Mouse (Mus musculus): Measurements from ENCODE around the gene Tpsab1. TPM values are rescaled to one million over a fixed set of nuclear protein-coding genes. Genes with fewer than 3 reads are reported as not detected.

The Tpsab1 gene
- polyA plus RNA-seq (2012; fragmentation: generic; extraction: Trizol): not detected

GRCm38 (mm10) chr17:25345462-25345861, at the start of gene Tpsab1:
TSS of gene Tpsab1 (minus strand) at chr17:25345562.

GRCm38 (mm10) chr17:25368973-25369372, 23.6 kb upstream of the Tpsab1 start, which contains the start of gene Tpsg1:
TSS of gene Tpsg1 (plus strand) at chr17:25369273.

GRCm38 (mm10) chr17:25366005-25366404, 20.6 kb upstream of the Tpsab1 start, which contains the start of gene Tpsb2:
TSS of gene Tpsb2 (plus strand) at chr17:25366305.

GRCm38 (mm10) chr17:25318354-25318753, 27.0 kb downstream of the Tpsab1 start, which contains the start of gene Prss29:
TSS of gene Prss29 (plus strand) at chr17:25318654.

GRCm38 (mm10) chr17:25308346-25308745, 37.0 kb downstream of the Tpsab1 start, which contains the start of gene Prss28:
TSS of gene Prss28 (plus strand) at chr17:25308646.

GRCm38 (mm10) chr17:25298094-25298493, 47.3 kb downstream of the Tpsab1 start, which contains the start of gene Prss34:
TSS of gene Prss34 (plus strand) at chr17:25298394.

Other genes starting within 250 kb of the Tpsab1 start
- gene Telo2, start 229.6 kb downstream of the Tpsab1 start, polyA plus RNA-seq (2012; fragmentation: generic; extraction: Trizol): 10 to 100 TPM; 20.3 to 26.2 TPM
- gene Ptx4, start 224.8 kb downstream of the Tpsab1 start, polyA plus RNA-seq (2012; fragmentation: generic; extraction: Trizol): not detected
- gene Clcn7, start 212.2 kb downstream of the Tpsab1 start, polyA plus RNA-seq (2012; fragmentation: generic; extraction: Trizol): 10 to 100 TPM in 1 of 2 experiments, 1 to 10 TPM in 1; 8.8 to 22.3 TPM
- not detected for gene Ccdc154, start 183.1 kb downstream of the Tpsab1 start, polyA plus RNA-seq (2012; fragmentation: generic; extraction: Trizol)
- gene Gm38655, start 170.1 kb downstream of the Tpsab1 start, polyA plus RNA-seq (2012; fragmentation: generic; extraction: Trizol): not detected
- gene BC003965, start 161.0 kb downstream of the Tpsab1 start, polyA plus RNA-seq (2012; fragmentation: generic; extraction: Trizol): 10 to 100 TPM in 1 of 2 experiments, 1 to 10 TPM in 1; 4.9 to 10.7 TPM
- 1 to 10 TPM in 1 of 2 experiments, under 1 TPM in 1; 0.15 to 3.8 TPM for gene Unkl, start 157.2 kb downstream of the Tpsab1 start, polyA plus RNA-seq (2012; fragmentation: generic; extraction: Trizol)
- 10 to 100 TPM; 15.9 to 49.7 TPM for gene Gnptg, start 105.4 kb downstream of the Tpsab1 start, polyA plus RNA-seq (2012; fragmentation: generic; extraction: Trizol)
- 10 to 100 TPM; 44.0 to 58.5 TPM for gene Tsr3, start 105.4 kb downstream of the Tpsab1 start, polyA plus RNA-seq (2012; fragmentation: generic; extraction: Trizol)
- gene Baiap3, start 89.2 kb downstream of the Tpsab1 start, polyA plus RNA-seq (2012; fragmentation: generic; extraction: Trizol): under 1 TPM; 0.05 to 0.11 TPM
- 100 to 1,000 TPM; 272 to 366 TPM for gene Ube2i, start 70.9 kb downstream of the Tpsab1 start, polyA plus RNA-seq (2012; fragmentation: generic; extraction: Trizol)
- gene Prss34, start 47.2 kb downstream of the Tpsab1 start, polyA plus RNA-seq (2012; fragmentation: generic; extraction: Trizol): not detected
- not detected for gene Prss28, start 36.9 kb downstream of the Tpsab1 start, polyA plus RNA-seq (2012; fragmentation: generic; extraction: Trizol)
- not detected for gene Prss29, start 26.9 kb downstream of the Tpsab1 start, polyA plus RNA-seq (2012; fragmentation: generic; extraction: Trizol)
- not detected for gene Tpsb2, start 20.7 kb upstream of the Tpsab1 start, polyA plus RNA-seq (2012; fragmentation: generic; extraction: Trizol)
- not detected for gene Tpsg1, start 23.7 kb upstream of the Tpsab1 start, polyA plus RNA-seq (2012; fragmentation: generic; extraction: Trizol)
- gene Cacna1h, start 88.2 kb upstream of the Tpsab1 start, polyA plus RNA-seq (2012; fragmentation: generic; extraction: Trizol): not detected
- not detected for gene Tekt4, start 109.1 kb upstream of the Tpsab1 start, polyA plus RNA-seq (2012; fragmentation: generic; extraction: Trizol)
- gene Sstr5, start 151.7 kb upstream of the Tpsab1 start, polyA plus RNA-seq (2012; fragmentation: generic; extraction: Trizol): not detected
- not detected for gene Sox8, start 225.1 kb upstream of the Tpsab1 start, polyA plus RNA-seq (2012; fragmentation: generic; extraction: Trizol)
- gene Lmf1, start 233.5 kb upstream of the Tpsab1 start, polyA plus RNA-seq (2012; fragmentation: generic; extraction: Trizol): 10 to 100 TPM; 19.6 to 27.4 TPM

Data from C3H10T1/2 (cell line).